Mouse (Mus musculus) kidney, embryonic 16.5 days (tissue): ENCODE data around the gene Gm525. TPM values are rescaled to one million over a fixed set of nuclear protein-coding genes. Genes with fewer than 3 reads are reported as not detected.
"Not testable (repeated sequence)": the region's sequence is repeated elsewhere in the genome, so short reads cannot be mapped to it uniquely, and the experiment has no call there.

ENCODE experiments used
- ATAC-seq: fragments of 200-750 bp; cut with Nextera tagmentation; 2 replicates; pipeline ENCODE4 v1.8.0; 2017; ENCODE audit warnings: moderate TSS enrichment; ENCODE audit not compliant: low FRiP score, low TSS enrichment
- H3K27ac ChIP-seq: fragments of 300-500 bp; sonication (generic); 2 replicates; pipeline ENCODE4 v1.5.1; 2014; ENCODE audit warnings: low read length
- H3K27me3 ChIP-seq: fragments of 300-500 bp; sonication (generic); 2 replicates; pipeline ENCODE4 v1.6.1; 2014; ENCODE audit warnings: low read length, control low read depth, mixed read lengths; ENCODE audit not compliant: insufficient read depth
- H3K36me3 ChIP-seq: fragments of 300-500 bp; sonication (generic); 2 replicates; pipeline ENCODE4 v1.6.1; 2014; ENCODE audit warnings: low read length, control low read depth, mixed read lengths; ENCODE audit not compliant: insufficient read depth
- H3K4me1 ChIP-seq: fragments of 300-500 bp; sonication (generic); 2 replicates; pipeline ENCODE4 v1.6.1; 2014; ENCODE audit warnings: low read length, control low read depth, mixed read lengths; ENCODE audit not compliant: insufficient read depth
- H3K4me2 ChIP-seq: fragments of 300-500 bp; sonication (generic); replicated peaks from 2 replicates; pipeline ENCODE4 v1.6.1; 2014; ENCODE audit warnings: low read depth, low read length
- H3K4me3 ChIP-seq: fragments of 300-500 bp; sonication (generic); 2 replicates; pipeline ENCODE4 v1.5.1; 2014; ENCODE audit warnings: mild to moderate bottlenecking, low read length
- H3K9ac ChIP-seq: fragments of 300-500 bp; sonication (generic); replicated peaks from 2 replicates; pipeline ENCODE4 v1.6.1; 2014; ENCODE audit warnings: low read length
- H3K9me3 ChIP-seq: fragments of 300-500 bp; sonication (generic); 2 replicates; pipeline ENCODE4 v1.6.1; 2016; ENCODE audit warnings: low read length, control low read depth
- WGBS: fragments of 180-500 bp; shearing (Covaris S2); extraction: QIAGEN DNeasy Blood & Tissue Kit; methylation state at CpG from one replicate; pipeline ENCODE4 v1.1.7; 2014; 5-methylcytosine and 5-hydroxymethylcytosine counted together
- polyA plus RNA-seq: library from polyadenylated mRNA; unstranded; fragments of >200 nt; fragmentation: Nextera tagmentation; extraction: Ambion mirVana; gene quantifications from 2 replicates; pipeline ENCODE4 v1.2.1, GENCODE M21; 2015

Gene Gm525
- polyA plus RNA-seq, 1 experiment from 2014 or later = 0.41 TPM

DNA sequence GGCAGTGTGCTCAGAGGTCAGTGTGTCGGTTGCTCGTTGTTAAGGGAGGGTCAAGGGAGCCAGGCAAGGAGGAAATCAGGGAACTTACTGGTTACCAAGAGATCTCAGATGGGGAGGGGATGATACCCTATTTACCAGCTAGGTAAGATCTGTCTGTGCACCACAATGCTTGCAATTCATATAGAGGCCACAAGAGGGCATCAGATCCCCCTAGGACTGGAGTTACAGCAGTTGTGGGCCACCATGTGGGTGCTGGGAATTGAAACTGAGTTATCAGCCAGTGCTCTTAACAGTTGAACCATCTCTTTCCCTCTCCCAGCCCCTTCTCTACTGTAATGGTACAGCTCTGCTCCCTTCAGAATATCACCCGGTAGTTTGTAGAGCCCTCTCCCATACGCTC, 15.1 kb downstream of the Gm525 start:
- Histone ChIP-seq H3K4me1 (0 out of 2 replicates have a peak, but pooled peaks cover 5% of the 10 kb centered on the region), H3K4me2 (no peak overlapping the region), H3K9me3 (no peaks in the 10 kb centered on the region), H3K9ac (no peak overlapping the region), H3K27me3 (no peaks in the 10 kb centered on the region), H3K36me3 (no peaks in the 10 kb centered on the region), H3K4me3 (no peak overlapping the region), H3K27ac (no peak overlapping the region)
- no peak for ATAC-seq
- 83% methylated on average over 4 of the region's 4 CpGs for WGBS

- 93% methylated on average over 7 of the region's 7 CpGs for WGBS
- not testable (repeated sequence) for H3K9ac ChIP-seq, H3K27me3 ChIP-seq, H3K27ac ChIP-seq, H3K9me3 ChIP-seq, ATAC-seq, H3K36me3 ChIP-seq, H3K4me2 ChIP-seq, H3K4me1 ChIP-seq, H3K4me3 ChIP-seq
These were observed 16.7 kb downstream of the Gm525 start for GRCm38 (mm10) chr11:89090359-89090758.

DNA sequence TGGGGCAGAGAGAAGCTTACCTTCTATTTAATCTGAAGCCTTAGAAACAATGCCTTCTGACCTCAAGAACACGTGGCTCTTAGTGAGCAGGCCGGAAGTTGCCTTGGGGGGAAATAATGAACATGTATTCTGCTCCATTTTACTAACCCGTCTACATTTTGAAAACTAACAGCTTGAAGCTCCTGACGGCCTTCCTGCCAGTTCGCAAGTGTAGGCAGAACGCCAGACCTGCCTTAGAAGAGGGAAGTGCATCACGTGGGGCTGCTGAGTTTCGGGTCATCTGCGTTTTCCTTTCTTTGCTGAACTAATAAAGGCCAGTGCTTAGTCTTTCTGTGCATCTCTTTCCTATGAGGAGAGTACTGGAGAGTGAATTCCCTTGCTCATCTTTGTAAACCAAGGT, 19.1 kb downstream of the Gm525 start:
- Histone ChIP-seq H3K9ac (no peak overlapping the region), H3K4me3 (no peak overlapping the region), H3K27me3 (no peaks in the 10 kb centered on the region), H3K4me2 (no peak overlapping the region), H3K36me3 (no peaks in the 10 kb centered on the region), H3K9me3 (no peaks in the 10 kb centered on the region), H3K27ac (no peak overlapping the region), H3K4me1 (0 out of 2 replicates have a peak, but pooled peaks cover 5% of the 10 kb centered on the region)
- WGBS = 60% methylated on average over 9 of the region's 9 CpGs
- ATAC-seq = no peak

DNA sequence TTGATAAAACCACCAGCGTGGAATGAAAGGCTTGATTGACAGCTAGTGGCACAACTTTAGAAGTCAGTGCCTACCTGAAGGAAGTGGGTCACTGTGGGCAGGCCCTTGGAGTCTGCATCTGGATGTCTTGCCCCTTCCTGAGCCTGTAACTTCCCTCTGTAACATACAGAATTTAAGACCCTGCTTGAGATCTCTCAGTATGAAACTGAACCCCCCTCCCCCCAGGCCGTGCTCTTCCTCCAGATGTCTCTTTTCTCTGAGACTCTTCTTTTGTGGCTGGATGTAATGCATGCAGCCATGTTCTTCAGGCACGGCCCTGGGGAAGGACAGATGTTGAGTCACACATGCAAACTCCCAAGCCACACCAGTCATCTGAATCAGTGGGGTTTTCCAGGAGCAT, 21.7 kb downstream of the Gm525 start:
- Histone ChIP-seq H3K4me3 (no peak overlapping the region), H3K4me1 (peaks cover 5% of the 10 kb centered on the region; the same call in 1 of the 2 replicates), H3K27me3 (no peaks in the 10 kb centered on the region), H3K4me2 (no peak overlapping the region), H3K36me3 (no peaks in the 10 kb centered on the region), H3K9ac (no peak overlapping the region), H3K9me3 (no peaks in the 10 kb centered on the region), H3K27ac (no peak overlapping the region)
- no peak for ATAC-seq
- 69% methylated on average over 3 of the region's 3 CpGs for WGBS

DNA sequence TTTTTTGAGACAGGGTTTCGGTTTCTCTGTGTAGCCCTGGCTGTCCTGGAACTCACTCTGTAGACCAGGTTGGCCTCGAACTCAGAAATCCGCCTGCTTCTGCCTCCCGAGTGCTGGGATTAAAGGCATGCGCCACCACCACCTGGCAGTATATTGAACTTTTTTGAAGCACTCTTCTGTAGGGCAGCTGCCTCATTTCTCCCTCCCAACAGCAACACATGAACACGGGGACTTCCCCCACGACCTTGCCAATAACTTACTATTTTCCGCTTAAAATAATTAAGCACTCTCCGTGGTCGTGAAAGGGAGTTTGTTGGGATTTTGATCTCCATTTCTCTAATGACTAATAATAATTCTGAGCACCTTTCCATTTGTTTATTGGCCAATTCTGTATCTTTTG, 23.7 kb downstream of the Gm525 start:
- H3K27ac ChIP-seq, H3K36me3 ChIP-seq, H3K9ac ChIP-seq, H3K4me3 ChIP-seq, ATAC-seq, H3K9me3 ChIP-seq, H3K4me2 ChIP-seq, H3K27me3 ChIP-seq: not testable (repeated sequence)
- WGBS = 85% methylated on average over 10 of the region's 10 CpGs
- H3K4me1 ChIP-seq = peaks cover 12% of the 10 kb centered on the region

GRCm38 (mm10) chr11:89098083-89098835, 24.6 kb downstream of the Gm525 start:
- no peaks in the 10 kb centered on the region for H3K27me3 ChIP-seq
- peak; percentile 47 for ATAC-seq
- H3K36me3 ChIP-seq = no peaks in the 10 kb centered on the region
- no peak overlapping the region for H3K4me2 ChIP-seq
- H3K27ac ChIP-seq = no peak overlapping the region
- H3K9me3 ChIP-seq = no peaks in the 10 kb centered on the region
- H3K4me1 ChIP-seq = peaks cover 8% of the 10 kb centered on the region
- H3K4me3 ChIP-seq = no peak overlapping the region
- no peak overlapping the region for H3K9ac ChIP-seq
- WGBS = 46% methylated on average over 17 of the region's 17 CpGs

DNA sequence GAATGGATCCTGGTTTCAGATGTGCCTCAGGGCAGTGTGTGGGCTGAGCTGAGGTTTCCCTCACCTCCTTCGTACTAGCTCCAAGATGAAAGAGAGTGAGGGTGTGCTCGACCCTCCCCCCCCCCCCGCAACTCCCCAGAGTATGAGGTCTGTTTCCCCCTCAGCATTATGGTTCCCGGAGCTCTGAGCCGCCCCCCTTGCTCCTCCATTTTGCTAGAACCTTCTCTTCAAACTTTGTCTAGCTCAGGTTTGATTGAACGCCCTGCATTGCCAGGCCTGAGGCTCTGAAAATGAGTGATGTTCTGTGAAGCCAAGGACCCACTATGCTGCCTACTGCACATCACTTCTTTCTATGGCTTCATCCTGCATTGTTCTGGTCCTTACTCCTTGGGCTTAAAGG, 25.3 kb downstream of the Gm525 start:
- 57% methylated on average over 6 of the region's 6 CpGs for WGBS
- ATAC-seq = no peak
- no peak overlapping the region for H3K4me2 ChIP-seq

GRCm38 (mm10) chr11:89100403-89100802, 26.8 kb downstream of the Gm525 start:
- 0% methylated on average over 9 of the region's 9 CpGs for WGBS
- H3K4me1 ChIP-seq = peaks cover 8% of the 10 kb centered on the region
- no peak overlapping the region for H3K27ac ChIP-seq
- H3K9ac ChIP-seq = 0 out of 2 replicates have a peak overlapping the region, but pooled peaks have one; percentile 48
- ATAC-seq = peak; percentile 68; the same call in 1 of the 2 replicates
- H3K9me3 ChIP-seq = no peaks in the 10 kb centered on the region
- no peaks in the 10 kb centered on the region for H3K27me3 ChIP-seq
- peak overlapping the region; percentile 44 for H3K4me3 ChIP-seq
- peak overlapping the region; percentile 68 for H3K4me2 ChIP-seq
- no peaks in the 10 kb centered on the region for H3K36me3 ChIP-seq

More for the DNA sequence above, 25.3 kb downstream of the Gm525 start:
- H3K9me3 ChIP-seq = no peaks in the 10 kb centered on the region
- no peak overlapping the region for H3K27ac ChIP-seq
- H3K4me3 ChIP-seq = no peak overlapping the region
- no peaks in the 10 kb centered on the region for H3K27me3 ChIP-seq
- peaks cover 8% of the 10 kb centered on the region for H3K4me1 ChIP-seq
- H3K9ac ChIP-seq = no peak overlapping the region
- H3K36me3 ChIP-seq = no peaks in the 10 kb centered on the region

DNA sequence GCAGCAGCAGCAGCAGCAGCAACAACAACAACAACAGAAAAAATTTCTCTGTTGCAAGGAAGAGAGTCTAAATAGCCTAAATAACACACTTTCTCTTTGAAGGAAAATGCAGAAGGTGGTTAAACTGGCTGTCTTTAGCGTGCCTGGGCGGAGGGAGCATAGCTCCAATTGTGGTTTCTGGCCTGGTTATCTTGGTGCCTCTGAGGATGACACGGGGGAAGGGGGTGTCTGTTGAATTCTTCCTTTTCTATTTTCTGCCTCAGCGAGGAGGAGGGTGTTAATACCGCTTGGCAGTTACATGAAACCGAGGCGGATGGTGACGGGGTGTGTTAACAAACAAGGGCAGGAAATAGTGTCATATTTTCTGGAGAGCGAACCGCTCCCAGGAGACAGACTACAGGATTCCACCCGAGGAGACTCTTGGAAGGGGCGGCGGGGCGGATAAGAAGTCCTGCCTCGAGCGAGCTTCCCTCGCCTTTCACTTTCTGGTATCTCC, 27.2 kb downstream of the Gm525 start:
- H3K36me3 ChIP-seq = no peaks in the 10 kb centered on the region
- H3K27ac ChIP-seq = no peak overlapping the region
- peak overlapping the region; percentile 44 for H3K4me3 ChIP-seq
- no peaks in the 10 kb centered on the region for H3K9me3 ChIP-seq
- ATAC-seq = no peak
- peak overlapping the region; percentile 68 for H3K4me2 ChIP-seq
- WGBS = 7% methylated on average over 17 of the region's 17 CpGs
- no peaks in the 10 kb centered on the region for H3K27me3 ChIP-seq
- peak overlapping the region; percentile 48 for H3K9ac ChIP-seq
- peaks cover 8% of the 10 kb centered on the region for H3K4me1 ChIP-seq

GRCm38 (mm10) chr11:89103166-89103565, 29.5 kb downstream of the Gm525 start:
- H3K27ac ChIP-seq = no peak overlapping the region
- H3K9me3 ChIP-seq = no peaks in the 10 kb centered on the region
- H3K4me2 ChIP-seq = no peak overlapping the region
- no peaks in the 10 kb centered on the region for H3K27me3 ChIP-seq
- peaks cover 11% of the 10 kb centered on the region for H3K4me1 ChIP-seq
- WGBS = 62% methylated on average over 14 of the region's 14 CpGs
- no peaks in the 10 kb centered on the region for H3K36me3 ChIP-seq
- no peak overlapping the region for H3K4me3 ChIP-seq
- no peak for ATAC-seq
- H3K9ac ChIP-seq = no peak overlapping the region
